Mouse (Mus musculus) CH12.LX (cell line): ENCODE measurements around the gene Espn. TPM values are rescaled to one million over a fixed set of nuclear protein-coding genes. Genes with fewer than 3 reads are reported as not detected.
A peak's percentile ranks its signal among the peaks of the same experiment; 100 is the strongest.

Experiments used
- DNase-seq: peaks from one replicate; pipeline ENCODE4 v3.0.0-alpha.2; 2013; ENCODE audit errors: extremely low read depth
- H3K27ac ChIP-seq: 2 replicates; pipeline ENCODE4 v1.5.1; 2012; ENCODE audit warnings: low read depth, mild to moderate bottlenecking, control low read depth, moderate library complexity; ENCODE audit not compliant: insufficient read depth
- H3K27me3 ChIP-seq: replicated peaks from 2 replicates; pipeline ENCODE3; 2012; ENCODE audit warnings: inconsistent platforms
- H3K36me3 ChIP-seq, 2 experiments: replicated peaks in 1 of 2; 2 replicates each; pipeline versions ENCODE3 to v1.6.1; 2012; ENCODE audit warnings: inconsistent platforms in 1 of 2, low read length in 1 of 2, mild to moderate bottlenecking in 1 of 2, mixed read lengths in 1 of 2, moderate library complexity in 1 of 2; ENCODE audit not compliant: control insufficient read depth in 1 of 2, insufficient read depth in 1 of 2
- H3K4me1 ChIP-seq, 2 experiments: 2 replicates each; pipeline ENCODE4 v1.6.1; 2012; ENCODE audit warnings: inconsistent platforms in 1 of 2, moderate library complexity in 1 of 2; ENCODE audit not compliant: insufficient read depth in 2 of 2, control insufficient read depth in 1 of 2
- H3K4me2 ChIP-seq: 2 replicates; pipeline ENCODE4 v1.6.1; 2012; ENCODE audit warnings: low read depth, mild to moderate bottlenecking, control low read depth; ENCODE audit not compliant: poor library complexity, insufficient read depth, severe bottlenecking
- H3K4me3 ChIP-seq, 3 experiments: fragments of 150-350 bp in 1 of 3; sonication (generic) in 1 of 3; replicated peaks in 1 of 3; 2 replicates each; pipeline versions ENCODE3 to v1.5.1; 2011 to 2012; ENCODE audit warnings: low read depth in 2 of 3, low read length in 2 of 3, mild to moderate bottlenecking in 2 of 3, moderate library complexity in 2 of 3, control low read depth in 1 of 3, improper control_type of control experiment in 1 of 3, inconsistent platforms in 1 of 3, mixed read lengths in 1 of 3; ENCODE audit not compliant: poor library complexity in 1 of 3
- H3K79me2 ChIP-seq: replicated peaks from 2 replicates; pipeline ENCODE4 v1.6.1; 2012; ENCODE audit warnings: mild to moderate bottlenecking, moderate library complexity; ENCODE audit not compliant: control insufficient read depth, poor library complexity, insufficient read depth, severe bottlenecking; ENCODE audit errors: extremely low read depth
- H3K9ac ChIP-seq: 2 replicates; pipeline ENCODE4 v1.6.1; 2012; ENCODE audit warnings: low read depth, mild to moderate bottlenecking, control low read depth, moderate library complexity; ENCODE audit not compliant: insufficient read depth
- H3K9me3 ChIP-seq: replicated peaks from 2 replicates; pipeline ENCODE3; 2012; ENCODE audit warnings: low read length, inconsistent platforms, mixed read lengths
- BHLHE40 ChIP-seq: IDR thresholded peaks from 2 replicates; pipeline ENCODE4 v1.6.1; 2011; ENCODE audit warnings: mild to moderate bottlenecking, low read depth, low read length, improper control_type of control experiment
- CHD2 ChIP-seq: IDR thresholded peaks from 2 replicates; pipeline ENCODE4 v1.6.1; 2011; ENCODE audit warnings: low read length, improper control_type of control experiment
- CTCF ChIP-seq, 2 experiments: IDR thresholded peaks in 1 of 2; conservative IDR thresholded peaks in 1 of 2; 2 replicates each; pipeline ENCODE4 v1.5.1; 2011 to 2012; ENCODE audit warnings: low read depth in 2 of 2, low read length in 2 of 2, improper control_type of control experiment in 1 of 2, inconsistent platforms in 1 of 2, mild to moderate bottlenecking in 1 of 2, moderate library complexity in 1 of 2
- ELF1 ChIP-seq: IDR thresholded peaks from 2 replicates; pipeline ENCODE4 v1.6.1; 2014; ENCODE audit warnings: low read depth, mild to moderate bottlenecking, inconsistent platforms, low read length, improper control_type of control experiment
- ETS1 ChIP-seq: conservative IDR thresholded peaks from 2 replicates; pipeline ENCODE4 v1.6.1; 2012; ENCODE audit warnings: low read depth, mild to moderate bottlenecking, inconsistent platforms, low read length, improper control_type of control experiment, moderate library complexity
- JUN ChIP-seq: IDR thresholded peaks from 2 replicates; pipeline ENCODE4 v1.6.1; 2011; ENCODE audit warnings: low read depth, mild to moderate bottlenecking, low read length, improper control_type of control experiment, moderate library complexity; ENCODE audit not compliant: insufficient read depth
- JUND ChIP-seq: conservative IDR thresholded peaks from 2 replicates; pipeline ENCODE4 v1.6.1; 2011; ENCODE audit warnings: low read depth, low read length, improper control_type of control experiment
- KAT2A ChIP-seq: IDR thresholded peaks from 2 replicates; pipeline ENCODE4 v1.6.1; 2012; ENCODE audit warnings: low read length, improper control_type of control experiment, inconsistent platforms; ENCODE audit not compliant: insufficient replicate concordance
- MAZ ChIP-seq: IDR thresholded peaks from 2 replicates; pipeline ENCODE4 v1.6.1; 2012; ENCODE audit warnings: low read depth, mild to moderate bottlenecking, inconsistent platforms, low read length, improper control_type of control experiment, moderate library complexity
- MXI1 ChIP-seq: IDR thresholded peaks from 2 replicates; pipeline ENCODE4 v1.6.1; 2011; ENCODE audit warnings: mild to moderate bottlenecking, low read depth, low read length, improper control_type of control experiment
- POLR2A ChIP-seq: IDR thresholded peaks from 2 replicates; pipeline ENCODE4 v1.6.1; 2011; ENCODE audit warnings: low read depth, mild to moderate bottlenecking, improper control_type of control experiment, low read length
- RAD21 ChIP-seq: IDR thresholded peaks from 2 replicates; pipeline ENCODE4 v1.6.1; 2011; ENCODE audit warnings: low read depth, mild to moderate bottlenecking, low read length, improper control_type of control experiment, moderate library complexity
- RCOR1 ChIP-seq: conservative IDR thresholded peaks from 2 replicates; pipeline ENCODE4 v1.6.1; 2012; ENCODE audit warnings: low read depth, mild to moderate bottlenecking, inconsistent platforms, low read length, improper control_type of control experiment
- ZMIZ1 ChIP-seq: IDR thresholded peaks from 2 replicates; pipeline ENCODE4 v1.6.1; 2012; ENCODE audit warnings: low read depth, mild to moderate bottlenecking, inconsistent platforms, low read length, improper control_type of control experiment
- dilution Hi-C: fragments of 300-500 bp; cut with MboI; formaldehyde crosslinking; loops from 2 replicates; pipeline ENCODE4 v1.14.3; 2020; ENCODE audit warnings: low sequenced_read_pairs; ENCODE audit not compliant: extremely low pct_unique_long_range_greater_than_20kb, extremely low pct_ligation_motif_present
- in situ Hi-C: fragments of 300-500 bp; cut with MboI; formaldehyde crosslinking; loops from 3 replicates; pipeline ENCODE4 v1.14.3; 2019; ENCODE audit warnings: low sequenced_read_pairs, low pct_ligation_motif_present, low pct_unique_long_range_greater_than_20kb, mixed read lengths
- polyA plus RNA-seq: library from polyadenylated mRNA; unstranded; fragments of >175 nt; gene quantifications from 2 replicates; pipeline ENCODE4 v1.2.1, GENCODE M21; 2012; ENCODE audit warnings: low read depth; ENCODE audit not compliant: insufficient read length
- total RNA-seq, 2 experiments: library from RNA; depleted of rRNA; stranded (reverse); fragments of 300-350 nt in 1 of 2; fragments of >200 nt in 1 of 2; gene quantifications; 2 replicates each; pipeline ENCODE4 v1.2.3; 2012 to 2014

The Espn gene
- total and polyA plus RNA-seq, 3 experiments = 0.25 TPM; not detected in 2

GRCm38 (mm10) chr4:152178916-152179705 lies 26.9 kb upstream of the Espn start:
- peak overlapping the region; percentile 77 to 87 (median 86) for H3K4me3 ChIP-seq
- peaks cover 13% of the 10 kb centered on the region; the same call in 1 of the 2 replicates for H3K79me2 ChIP-seq
- peak overlapping the region; percentile 51 for H3K9ac ChIP-seq
- TF ChIP-seq CTCF (conservative IDR thresholded peaks at IDR 0.05 in 1 of 2, IDR thresholded peaks at IDR 0.05 in 1 of 2; ENCODE audit: low read depth in 2 of 2, low read length in 2 of 2) (no peak), BHLHE40 (no peak)
- TF ChIP-seq, all 38 proteins: peak for 0
- peaks cover 0 to 31% of the 10 kb centered on the region in 2 experiments; a peak in 3 of 4 replicates for H3K4me1 ChIP-seq
- no peak overlapping the region for H3K27ac ChIP-seq
- H3K9me3 ChIP-seq = no peaks in the 10 kb centered on the region
- in situ Hi-C loops = loop anchor here (5.0 to 10.0 kb wide), 2 partner anchors 33 to 256 kb away; no protein-coding TSS in a partner anchor
- no peak for DNase-seq
- dilution Hi-C loops = no loop called here
- H3K27me3 ChIP-seq = no peaks in the 10 kb centered on the region
- peaks cover 4 to 37% of the 10 kb centered on the region in 2 experiments for H3K36me3 ChIP-seq
- H3K4me2 ChIP-seq = peak overlapping the region; percentile 89

- Histone ChIP-seq H3K9ac (peak overlapping the region; percentile 51), H3K9me3 (peaks cover 3% of the 10 kb centered on the region), H3K27me3 (no peaks in the 10 kb centered on the region), H3K27ac (no peak overlapping the region), H3K79me2 (peaks cover 13% of the 10 kb centered on the region; the same call in 1 of the 2 replicates), H3K4me1 (peaks cover 0 to 31% of the 10 kb centered on the region in 2 experiments; a peak in 3 of 4 replicates), H3K4me2 (peak overlapping the region; percentile 89), H3K36me3 (peaks cover 4 to 30% of the 10 kb centered on the region in 2 experiments), H3K4me3 (peak overlapping the region; percentile 77 to 87 (median 86))
- dilution Hi-C loops = no loop called here
- in situ Hi-C loops = loop anchor here (5.0 to 10.0 kb wide), 2 partner anchors 34 to 256 kb away; no protein-coding TSS in a partner anchor
- no peak for DNase-seq
- no peak for TF ChIP-seq MAZ
- no peak for TF ChIP-seq CHD2
- TF ChIP-seq ZMIZ1 = no peak
- TF ChIP-seq RAD21 = no peak
- TF ChIP-seq JUND = no peak
- no peak for TF ChIP-seq JUN
- no peak for TF ChIP-seq ETS1
- TF ChIP-seq CTCF (conservative IDR thresholded peaks at IDR 0.05 in 1 of 2, IDR thresholded peaks at IDR 0.05 in 1 of 2; ENCODE audit: low read depth in 2 of 2, low read length in 2 of 2) = no peak
- TF ChIP-seq RCOR1 = no peak
- TF ChIP-seq POLR2A = no peak
- TF ChIP-seq MXI1 = no peak
- no peak for TF ChIP-seq ELF1
- TF ChIP-seq KAT2A = no peak
Measured at GRCm38 (mm10) chr4:152178344-152178864, 26.2 kb upstream of the Espn start.
